Mouse (Mus musculus) heart, embryonic 11.5 days (tissue): ENCODE results near the gene Mfsd13b. TPM values are rescaled to one million over a fixed set of nuclear protein-coding genes. Genes with fewer than 3 reads are reported as not detected.

Experiments used
- ATAC-seq: fragments of 200-750 bp; cut with Nextera tagmentation; replicated peaks from 2 replicates; pipeline ENCODE4 v1.8.0; 2017; ENCODE audit warnings: moderate library complexity; ENCODE audit not compliant: insufficient number of reproducible peaks, low FRiP score, low TSS enrichment
- H3K27ac ChIP-seq: fragments of 300-500 bp; sonication (generic); 2 replicates; pipeline ENCODE4 v1.5.1; 2014; ENCODE audit warnings: mild to moderate bottlenecking, low read depth, low read length
- H3K27me3 ChIP-seq: fragments of 300-500 bp; sonication (generic); 2 replicates; pipeline ENCODE4 v1.6.1; 2014; ENCODE audit warnings: mild to moderate bottlenecking, low read length, mixed read lengths; ENCODE audit not compliant: control insufficient read depth, insufficient read depth
- H3K36me3 ChIP-seq: fragments of 300-500 bp; sonication (generic); 2 replicates; pipeline ENCODE4 v1.6.1; 2014; ENCODE audit warnings: mild to moderate bottlenecking, low read length, moderate library complexity, mixed read lengths; ENCODE audit not compliant: control insufficient read depth, insufficient read depth
- H3K4me1 ChIP-seq: fragments of 300-500 bp; sonication (generic); 2 replicates; pipeline ENCODE4 v1.6.1; 2014; ENCODE audit warnings: low read length; ENCODE audit not compliant: control insufficient read depth, insufficient read depth
- H3K4me2 ChIP-seq: fragments of 300-500 bp; sonication (generic); 2 replicates; pipeline ENCODE4 v1.6.1; 2014; ENCODE audit warnings: mild to moderate bottlenecking, moderate library complexity
- H3K4me3 ChIP-seq: fragments of 300-500 bp; sonication (generic); 2 replicates; pipeline ENCODE4 v1.5.1; 2014; ENCODE audit warnings: low read depth, low read length
- H3K9ac ChIP-seq: fragments of 300-500 bp; sonication (generic); 2 replicates; pipeline ENCODE4 v1.6.1; 2014; ENCODE audit warnings: mild to moderate bottlenecking, low read depth, low read length, moderate library complexity
- H3K9me3 ChIP-seq: fragments of 300-500 bp; sonication (generic); replicated peaks from 2 replicates; pipeline ENCODE4 v1.6.1; 2016; ENCODE audit warnings: low read length; ENCODE audit not compliant: control insufficient read depth
- WGBS: fragments of 180-500 bp; shearing (Covaris S2); extraction: QIAGEN DNeasy Blood & Tissue Kit; methylation state at CpG from one replicate; pipeline ENCODE4 v1.1.7; 2014; ENCODE audit not compliant: insufficient replicate concordance; 5-methylcytosine and 5-hydroxymethylcytosine counted together
- polyA plus RNA-seq: library from polyadenylated mRNA; unstranded; fragments of >200 nt; fragmentation: Nextera tagmentation; extraction: Ambion mirVana; gene quantifications from 2 replicates; pipeline ENCODE4 v1.2.1, GENCODE M21; 2014

Mfsd13b gene
- polyA plus RNA-seq, 1 experiment from 2014 or later, result 0.19 TPM

DNA sequence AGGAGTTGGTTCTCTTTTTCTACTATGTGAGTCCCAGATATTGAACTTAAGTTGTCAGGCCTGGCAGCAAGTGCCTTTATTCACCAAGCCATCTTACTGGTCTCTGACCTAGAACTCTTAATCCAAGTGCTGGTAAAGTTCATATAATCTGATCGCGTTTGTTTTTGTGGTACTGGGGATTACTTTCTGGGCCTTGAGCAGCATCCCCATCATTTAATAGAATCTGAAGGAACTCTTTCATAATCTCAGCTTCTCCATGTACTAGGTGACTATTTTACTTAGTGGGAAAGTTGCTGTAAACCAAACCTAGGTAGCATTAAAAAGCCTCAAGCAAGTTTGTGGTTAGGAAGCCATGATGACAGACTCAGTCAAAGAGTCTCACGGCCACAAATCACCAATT is 19.6 kb downstream of the Mfsd13b start:
- H3K4me1 ChIP-seq, result no peaks in the 10 kb centered on the region
- WGBS, result 81% methylated on average over 3 of the region's 3 CpGs
- H3K9ac ChIP-seq, result no peak overlapping the region

DNA sequence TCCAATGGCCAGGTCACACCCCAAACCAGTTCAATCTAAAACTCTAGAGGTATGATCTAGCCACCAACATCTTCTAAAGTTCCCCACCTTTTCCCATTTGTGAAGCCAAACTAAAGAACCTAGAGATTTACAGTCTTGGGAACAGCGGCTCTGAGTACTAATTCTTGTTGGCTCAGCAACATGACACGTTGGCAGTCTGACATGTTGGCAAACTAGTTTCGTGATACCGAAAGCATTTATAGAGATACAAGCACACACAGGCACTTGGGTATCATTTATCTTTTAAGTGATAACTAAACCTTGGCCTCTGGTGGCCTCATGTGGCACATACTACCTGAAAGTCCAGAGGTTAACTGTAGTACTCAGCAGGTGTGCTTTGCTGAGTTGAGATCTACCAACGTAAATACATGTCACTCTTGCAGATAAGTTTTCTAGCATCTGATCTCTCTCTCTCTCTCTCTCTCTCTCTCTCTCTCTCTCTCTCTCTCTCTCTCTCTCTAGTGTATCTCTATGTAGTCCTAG is 20.2 kb downstream of the Mfsd13b start:
- Histone ChIP-seq H3K36me3 (no peaks in the 10 kb centered on the region), H3K4me2 (no peak overlapping the region), H3K4me3 (no peak overlapping the region), H3K9ac (no peak overlapping the region), H3K27me3 (no peaks in the 10 kb centered on the region), H3K9me3 (no peaks in the 10 kb centered on the region), H3K4me1 (no peaks in the 10 kb centered on the region), H3K27ac (no peak overlapping the region)
- 80% methylated on average over 5 of the region's 5 CpGs for WGBS
- no peak for ATAC-seq

More for the DNA sequence above, 19.6 kb downstream of the Mfsd13b start:
- ATAC-seq, result no peak
- Histone ChIP-seq H3K27ac (no peak overlapping the region), H3K4me3 (no peak overlapping the region), H3K36me3 (no peaks in the 10 kb centered on the region), H3K4me2 (no peak overlapping the region), H3K27me3 (no peaks in the 10 kb centered on the region), H3K9me3 (no peaks in the 10 kb centered on the region)

- ATAC-seq, result no peak
- no peak overlapping the region for H3K9ac ChIP-seq
- 74% methylated on average over 4 of the region's 4 CpGs for WGBS
- H3K27me3 ChIP-seq, result no peaks in the 10 kb centered on the region
- no peak overlapping the region for H3K4me2 ChIP-seq
- H3K36me3 ChIP-seq, result no peaks in the 10 kb centered on the region
- H3K4me1 ChIP-seq, result no peaks in the 10 kb centered on the region
- no peak overlapping the region for H3K4me3 ChIP-seq
- H3K9me3 ChIP-seq, result no peaks in the 10 kb centered on the region
- H3K27ac ChIP-seq, result no peak overlapping the region
These were observed 21.6 kb downstream of the Mfsd13b start for GRCm38 (mm10) chr7:121003793-121004418.

GRCm38 (mm10) chr7:121011794-121012689 is 29.7 kb downstream of the Mfsd13b start:
- no peak overlapping the region for H3K4me2 ChIP-seq
- H3K36me3 ChIP-seq, result no peaks in the 10 kb centered on the region
- H3K4me1 ChIP-seq, result no peaks in the 10 kb centered on the region
- ATAC-seq, result no peak
- H3K9me3 ChIP-seq, result no peaks in the 10 kb centered on the region
- no peak overlapping the region for H3K27ac ChIP-seq
- H3K9ac ChIP-seq, result no peak overlapping the region
- WGBS, result 73% methylated on average over 10 of the region's 10 CpGs
- H3K4me3 ChIP-seq, result no peak overlapping the region
- no peaks in the 10 kb centered on the region; the same call in 1 of the 2 replicates for H3K27me3 ChIP-seq

- Histone ChIP-seq H3K4me2 (no peak overlapping the region), H3K27ac (no peak overlapping the region), H3K9ac (no peak overlapping the region), H3K27me3 (no peaks in the 10 kb centered on the region; the same call in 1 of the 2 replicates), H3K9me3 (no peaks in the 10 kb centered on the region), H3K4me1 (no peaks in the 10 kb centered on the region), H3K36me3 (no peaks in the 10 kb centered on the region), H3K4me3 (no peak overlapping the region)
- ATAC-seq, result no peak
- WGBS, result 82% methylated on average over 10 of the region's 10 CpGs
These were observed 32.2 kb downstream of the Mfsd13b start for GRCm38 (mm10) chr7:121014486-121014885.

DNA sequence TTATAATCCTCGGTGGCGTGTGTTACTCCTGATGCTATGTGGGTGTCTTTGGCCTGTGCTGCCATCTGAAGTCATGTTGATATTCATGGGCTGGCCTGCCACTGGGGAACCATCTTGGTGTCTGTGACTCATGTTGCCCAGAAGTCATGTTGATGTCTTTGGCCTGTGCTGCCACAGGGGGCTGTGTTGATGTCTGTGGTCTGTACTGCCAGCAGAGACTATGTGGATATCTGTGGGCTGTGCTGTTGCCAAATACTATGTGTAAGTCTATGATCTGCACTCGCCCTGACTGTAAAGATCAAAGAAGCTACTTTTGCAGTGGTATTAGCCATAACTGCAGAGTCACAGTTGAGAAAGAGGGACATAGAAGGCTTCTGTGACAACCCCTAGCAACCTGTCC is 36.5 kb downstream of the Mfsd13b start:
- Histone ChIP-seq H3K4me3 (no peak overlapping the region), H3K36me3 (no peaks in the 10 kb centered on the region), H3K9ac (no peak overlapping the region), H3K4me1 (no peaks in the 10 kb centered on the region), H3K9me3 (no peaks in the 10 kb centered on the region), H3K27me3 (no peaks in the 10 kb centered on the region), H3K4me2 (no peak overlapping the region), H3K27ac (no peak overlapping the region)
- no peak for ATAC-seq
- 78% methylated on average over 3 of the region's 3 CpGs for WGBS

- WGBS, result 34% methylated on average over 8 of the region's 8 CpGs
These were observed 38.0 kb downstream of the Mfsd13b start for GRCm38 (mm10) chr7:121020277-121020676.

GRCm38 (mm10) chr7:121025221-121026008 is 43.1 kb downstream of the Mfsd13b start:
- no peak for ATAC-seq

More at GRCm38 (mm10) chr7:121020277-121020676, 38.0 kb downstream of the Mfsd13b start:
- no peak overlapping the region for H3K4me3 ChIP-seq
- H3K36me3 ChIP-seq, result no peaks in the 10 kb centered on the region
- no peaks in the 10 kb centered on the region for H3K4me1 ChIP-seq
- no peaks in the 10 kb centered on the region for H3K9me3 ChIP-seq
- H3K9ac ChIP-seq, result no peak overlapping the region
- no peak overlapping the region for H3K4me2 ChIP-seq
- ATAC-seq, result no peak
- no peaks in the 10 kb centered on the region for H3K27me3 ChIP-seq
- H3K27ac ChIP-seq, result no peak overlapping the region

More at GRCm38 (mm10) chr7:121025221-121026008, 43.1 kb downstream of the Mfsd13b start:
- no peaks in the 10 kb centered on the region for H3K9me3 ChIP-seq
- 62% methylated on average over 6 of the region's 6 CpGs for WGBS
- no peak overlapping the region for H3K4me3 ChIP-seq
- H3K36me3 ChIP-seq, result no peaks in the 10 kb centered on the region
- H3K4me1 ChIP-seq, result no peaks in the 10 kb centered on the region
- no peak overlapping the region for H3K4me2 ChIP-seq
- H3K27me3 ChIP-seq, result peaks cover 8% of the 10 kb centered on the region; the same call in 1 of the 2 replicates
- H3K9ac ChIP-seq, result no peak overlapping the region
- no peak overlapping the region for H3K27ac ChIP-seq
